Mouse (Mus musculus) forebrain, postnatal 0 days (tissue): Measurements from ENCODE around the gene Glrx. TPM values are rescaled to one million over a fixed set of nuclear protein-coding genes. Genes with fewer than 3 reads are reported as not detected.

ENCODE experiments used
- ATAC-seq: fragments of 200-750 bp; cut with Nextera tagmentation; 2 replicates; pipeline ENCODE4 v1.8.0; 2017; ENCODE audit warnings: mild to moderate bottlenecking, moderate library complexity
- DNase-seq: peaks from one replicate; pipeline ENCODE4 v3.0.0-alpha.2; 2015
- H3K27ac ChIP-seq: fragments of 300-500 bp; sonication (generic); 2 replicates; pipeline ENCODE4 v1.5.1; 2014; ENCODE audit warnings: low read depth, mild to moderate bottlenecking, antibody characterized with exemption, low read length, moderate library complexity, mixed read lengths
- H3K27me3 ChIP-seq: fragments of 300-500 bp; sonication (generic); 2 replicates; pipeline ENCODE4 v1.6.1; 2014; ENCODE audit warnings: mild to moderate bottlenecking, low read length, mixed read lengths; ENCODE audit not compliant: insufficient read depth
- H3K36me3 ChIP-seq: fragments of 300-500 bp; sonication (generic); 2 replicates; pipeline ENCODE4 v1.6.1; 2014; ENCODE audit warnings: mild to moderate bottlenecking, moderate library complexity; ENCODE audit not compliant: insufficient read depth
- H3K4me1 ChIP-seq: fragments of 300-500 bp; sonication (generic); 2 replicates; pipeline ENCODE4 v1.6.1; 2014; ENCODE audit warnings: antibody characterized with exemption; ENCODE audit not compliant: insufficient read depth
- H3K4me2 ChIP-seq: fragments of 300-500 bp; sonication (generic); 2 replicates; pipeline ENCODE4 v1.6.1; 2014; ENCODE audit warnings: low read depth, mild to moderate bottlenecking, moderate library complexity
- H3K4me3 ChIP-seq: fragments of 300-500 bp; sonication (generic); 2 replicates; pipeline ENCODE4 v1.5.1; 2014; ENCODE audit warnings: low read depth, low read length, mixed read lengths
- H3K9ac ChIP-seq: fragments of 300-500 bp; sonication (generic); 2 replicates; pipeline ENCODE4 v1.6.1; 2014; ENCODE audit warnings: mild to moderate bottlenecking
- H3K9me3 ChIP-seq: fragments of 300-500 bp; sonication (generic); 2 replicates; pipeline ENCODE4 v1.6.1; 2016; ENCODE audit warnings: low read length
- CTCF ChIP-seq: sonication (generic); IDR thresholded peaks from 2 replicates; pipeline ENCODE4 v1.5.1; 2016; ENCODE audit warnings: antibody characterized with exemption, control low read depth, low read depth
- WGBS: fragments of 180-500 bp; shearing (Covaris S2); extraction: QIAGEN DNeasy Blood & Tissue Kit; methylation state at CpG from one replicate; pipeline ENCODE4 v1.1.7; 2014; 5-methylcytosine and 5-hydroxymethylcytosine counted together
- polyA plus RNA-seq: library from polyadenylated mRNA; unstranded; fragments of >200 nt; fragmentation: Nextera tagmentation; extraction: Ambion mirVana; gene quantifications from 2 replicates; pipeline ENCODE4 v1.2.1, GENCODE M21; 2015
- total RNA-seq: library from RNA; depleted of rRNA; stranded (reverse); fragments of >200 nt; gene quantifications from 2 replicates; pipeline ENCODE4 v1.2.3, GENCODE M21; 2014; rRNA removed

The Glrx gene
- total and polyA plus RNA-seq, 2 experiments from 2014 or later, result 53.5 to 60.2 TPM

GRCm38 (mm10) chr13:75891868-75892267 is 52.2 kb downstream of the Glrx start:
- Histone ChIP-seq H3K36me3 (peaks cover 14% of the 10 kb centered on the region), H3K4me3 (no peak overlapping the region), H3K4me2 (no peak overlapping the region), H3K4me1 (no peaks in the 10 kb centered on the region), H3K9me3 (no peaks in the 10 kb centered on the region), H3K9ac (no peak overlapping the region), H3K27me3 (no peaks in the 10 kb centered on the region), H3K27ac (no peak overlapping the region)
- no peak for DNase-seq
- no peak for TF ChIP-seq CTCF
- ATAC-seq, result no peak
- 93% methylated on average over 4 of the region's 4 CpGs for WGBS

GRCm38 (mm10) chr13:75892291-75892690 is 52.6 kb downstream of the Glrx start:
- Histone ChIP-seq H3K9ac (no peak overlapping the region), H3K4me1 (no peaks in the 10 kb centered on the region), H3K9me3 (no peaks in the 10 kb centered on the region), H3K4me2 (no peak overlapping the region), H3K36me3 (peaks cover 14% of the 10 kb centered on the region), H3K4me3 (no peak overlapping the region), H3K27ac (no peak overlapping the region), H3K27me3 (no peaks in the 10 kb centered on the region)
- ATAC-seq, result peak; percentile 32; the same call in 1 of the 2 replicates
- DNase-seq, result no peak
- 71% methylated on average over 3 of the region's 3 CpGs for WGBS
- no peak for TF ChIP-seq CTCF

GRCm38 (mm10) chr13:75892876-75893275 is 53.2 kb downstream of the Glrx start:
- H3K27me3 ChIP-seq, result no peaks in the 10 kb centered on the region
- 90% methylated on average over 6 of the region's 6 CpGs for WGBS
- ATAC-seq, result no peak

More at GRCm38 (mm10) chr13:75892876-75893275, 53.2 kb downstream of the Glrx start:
- Histone ChIP-seq H3K4me2 (no peak overlapping the region), H3K4me1 (no peaks in the 10 kb centered on the region), H3K9me3 (no peaks in the 10 kb centered on the region), H3K27ac (no peak overlapping the region), H3K9ac (no peak overlapping the region), H3K36me3 (peaks cover 14% of the 10 kb centered on the region), H3K4me3 (no peak overlapping the region)
- no peak for TF ChIP-seq CTCF
- no peak for DNase-seq

Other genes with a start within 250 kb of the Glrx start
- 1.8 and 3.0 TPM in 2 replicates for gene Ell2, start 133.1 kb upstream of the Glrx start, total RNA-seq
- 1.6 and 1.7 TPM in 2 replicates for gene Ell2, start 133.1 kb upstream of the Glrx start, polyA plus RNA-seq
- 42.7 and 52.0 TPM in 2 replicates for gene Rhobtb3, start 104.1 kb downstream of the Glrx start, total RNA-seq
- gene Rhobtb3, start 104.1 kb downstream of the Glrx start, polyA plus RNA-seq, result 11.3 and 14.0 TPM in 2 replicates
- gene Spata9, start 127.3 kb downstream of the Glrx start, total RNA-seq, result 2.4 and 4.7 TPM in 2 replicates
- 4.7 TPM in 2 replicates for gene Spata9, start 127.3 kb downstream of the Glrx start, polyA plus RNA-seq
- gene Rfesd, start 178.9 kb downstream of the Glrx start, total RNA-seq, result 18.9 and 22.1 TPM in 2 replicates
- gene Rfesd, start 178.9 kb downstream of the Glrx start, polyA plus RNA-seq, result 23.4 and 24.9 TPM in 2 replicates
- gene Gpr150, start 217.1 kb downstream of the Glrx start, total RNA-seq, result 1.9 and 2.5 TPM in 2 replicates
- 3.0 and 3.3 TPM in 2 replicates for gene Gpr150, start 217.1 kb downstream of the Glrx start, polyA plus RNA-seq